Mouse (Mus musculus): Measurements from ENCODE around the gene Gna12.
A peak's percentile ranks its signal among the peaks of the same experiment; 100 is the strongest.

DNA sequence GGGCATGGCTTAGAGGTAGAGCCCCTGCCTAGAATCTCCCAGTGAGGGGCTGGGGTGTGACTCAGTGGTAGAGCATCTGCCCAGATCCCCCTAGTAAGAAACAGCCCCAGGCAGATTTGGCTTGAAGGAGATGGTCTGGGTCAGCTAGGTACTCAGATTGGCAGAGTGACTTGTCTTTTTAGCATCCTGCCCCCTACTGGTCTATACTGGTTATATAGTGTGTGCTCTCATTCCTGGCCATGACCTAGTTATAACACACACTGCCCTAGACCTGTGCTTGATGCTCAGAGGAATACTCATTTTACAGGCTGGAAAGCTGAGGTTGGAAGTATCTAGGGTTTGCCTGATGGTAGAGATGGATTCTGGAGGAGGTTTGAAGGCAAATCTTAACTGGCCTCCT lies 88.4 kb downstream of the Gna12 start:
- TF ChIP-seq POLR2A (IDR thresholded peaks at IDR 0.05; ENCODE audit: insufficient read depth, low read depth, low read length): no peak
- peak; percentile 64 for TF ChIP-seq CTCF (IDR thresholded peaks at IDR 0.05)

All from heart, adult 2 months (tissue).